Mouse (Mus musculus) MEL (cell line): ENCODE measurements at regions not wholly inside any gene's neighbourhood (a gene's known extent, or its start where the extent isn't known, plus 50 kb on each side); places are given as distances from the start of the nearest gene placed in this dataset.

Source experiments
- CTCF ChIP-seq, 3 experiments: IDR thresholded peaks in 2 of 3; conservative IDR thresholded peaks in 1 of 3; 2 replicates each; pipeline ENCODE4 v1.5.1; 2011 to 2012; ENCODE audit warnings: low read length in 3 of 3, low read depth in 2 of 3, mild to moderate bottlenecking in 2 of 3, improper control_type of control experiment in 1 of 3, inconsistent platforms in 1 of 3, mixed read lengths in 1 of 3, moderate library complexity in 1 of 3; ENCODE audit not compliant: control insufficient read depth in 1 of 3, insufficient read depth in 1 of 3, poor library complexity in 1 of 3, severe bottlenecking in 1 of 3
- EP300 ChIP-seq, 2 experiments: IDR thresholded peaks; 2 replicates each; pipeline ENCODE4 v1.6.1; 2011; ENCODE audit warnings: improper control_type of control experiment in 2 of 2, low read length in 2 of 2, low read depth in 1 of 2, mild to moderate bottlenecking in 1 of 2
- ETS1 ChIP-seq: IDR thresholded peaks from 2 replicates; pipeline ENCODE4 v1.6.1; 2012; ENCODE audit warnings: low read depth, mild to moderate bottlenecking, inconsistent platforms, low read length, improper control_type of control experiment, moderate library complexity
- HCFC1 ChIP-seq: IDR thresholded peaks from 2 replicates; pipeline ENCODE4 v1.6.1; 2012; ENCODE audit warnings: low read depth, mild to moderate bottlenecking, inconsistent platforms, low read length, improper control_type of control experiment, moderate library complexity
- MAFK ChIP-seq: IDR thresholded peaks from 2 replicates; pipeline ENCODE4 v1.6.1; 2011; ENCODE audit warnings: low read depth, mild to moderate bottlenecking, low read length, improper control_type of control experiment, borderline replicate concordance
- MYB ChIP-seq: IDR thresholded peaks from 2 replicates; pipeline ENCODE4 v1.6.1; 2011; ENCODE audit warnings: mild to moderate bottlenecking, low read depth, low read length, improper control_type of control experiment
- POLR2A ChIP-seq, 2 experiments: IDR thresholded peaks; 2 replicates each; pipeline ENCODE4 v1.6.1; 2011 to 2012; ENCODE audit warnings: low read length in 2 of 2, mild to moderate bottlenecking in 2 of 2, control low read depth in 1 of 2, improper control_type of control experiment in 1 of 2, low read depth in 1 of 2, moderate library complexity in 1 of 2; ENCODE audit not compliant: control insufficient read depth in 1 of 2, insufficient read depth in 1 of 2, poor library complexity in 1 of 2

- TF ChIP-seq ETS1 (no peak), CTCF (IDR thresholded peaks at IDR 0.05 in 2 of 3, conservative IDR thresholded peaks at IDR 0.05 in 1 of 3; ENCODE audit: control insufficient read depth in 1 of 3, insufficient read depth in 1 of 3, low read depth in 2 of 3, low read length in 3 of 3, poor library complexity in 1 of 3, severe bottlenecking in 1 of 3) (no peak), EP300 (IDR thresholded peaks at IDR 0.05; ENCODE audit: low read depth in 1 of 2, low read length in 2 of 2) (no peak), MAFK (no peak), MYB (no peak), HCFC1 (no peak), POLR2A (IDR thresholded peaks at IDR 0.05; ENCODE audit: control insufficient read depth in 1 of 2, insufficient read depth in 1 of 2, low read depth in 1 of 2, low read length in 2 of 2, poor library complexity in 1 of 2) (no peak)
Measured at GRCm38 (mm10) chr10:98682436-98682835, 231.8 kb upstream of the Atp2b1 start.
